Mouse (Mus musculus) forelimb bud, embryonic 11.5 days (tissue): ENCODE data around the gene Ankrd27.

Source experiments
- DNase-seq: peaks from one replicate; pipeline ENCODE4 v3.0.0-alpha.2; 2012; ENCODE audit warnings: low read depth, low spot score

Gene Ankrd27

GRCm38 (mm10) chr7:35583476-35584025 lies 2.5 kb upstream of the Ankrd27 start:
- no peak for DNase-seq

- no peak for DNase-seq
Observed at GRCm38 (mm10) chr7:35584068-35584785, 1.8 kb upstream of the Ankrd27 start.

- peak; percentile 19 for DNase-seq
Observed at GRCm38 (mm10) chr7:35584786-35585190, 1.3 kb upstream of the Ankrd27 start.

GRCm38 (mm10) chr7:35585191-35586054 lies 621 bp upstream of the Ankrd27 start, which contains the start of gene Rgs9bp:
Rgs9bp (minus strand) TSS chr7:35585582.
- peak; percentile 57 for DNase-seq

- no peak for DNase-seq
Observed at GRCm38 (mm10) chr7:35586906-35587445, 932 bp downstream of the Ankrd27 start.

GRCm38 (mm10) chr7:35587728-35588127 lies 1.7 kb downstream of the Ankrd27 start:
- DNase-seq, result no peak

GRCm38 (mm10) chr7:35588680-35589428 lies 2.8 kb downstream of the Ankrd27 start:
- no peak for DNase-seq

GRCm38 (mm10) chr7:35589485-35589884 lies 3.4 kb downstream of the Ankrd27 start:
- DNase-seq, result no peak

GRCm38 (mm10) chr7:35590731-35591191 lies 4.7 kb downstream of the Ankrd27 start:
- DNase-seq, result no peak

- DNase-seq, result no peak
Observed at GRCm38 (mm10) chr7:35594311-35594710, 8.3 kb downstream of the Ankrd27 start.

- no peak for DNase-seq
Observed at GRCm38 (mm10) chr7:35599492-35599891, 13.4 kb downstream of the Ankrd27 start.

GRCm38 (mm10) chr7:35600031-35600430 lies 14.0 kb downstream of the Ankrd27 start:
- no peak for DNase-seq

GRCm38 (mm10) chr7:35601106-35601505 lies 15.1 kb downstream of the Ankrd27 start:
- no peak for DNase-seq

GRCm38 (mm10) chr7:35602766-35603165 lies 16.7 kb downstream of the Ankrd27 start:
- DNase-seq, result no peak

- no peak for DNase-seq
Observed at GRCm38 (mm10) chr7:35606816-35607215, 20.8 kb downstream of the Ankrd27 start.

GRCm38 (mm10) chr7:35609245-35609644 lies 23.2 kb downstream of the Ankrd27 start:
- no peak for DNase-seq

- DNase-seq, result no peak
Observed at GRCm38 (mm10) chr7:35617513-35617912, 31.5 kb downstream of the Ankrd27 start.

- DNase-seq, result no peak
Observed at GRCm38 (mm10) chr7:35622626-35623025, 36.6 kb downstream of the Ankrd27 start.

GRCm38 (mm10) chr7:35626038-35626437 lies 40.0 kb downstream of the Ankrd27 start:
- no peak for DNase-seq

- no peak for DNase-seq
Observed at GRCm38 (mm10) chr7:35627371-35627770, 41.3 kb downstream of the Ankrd27 start.

- peak; percentile 32 for DNase-seq
Observed at GRCm38 (mm10) chr7:35628496-35628895, 42.5 kb downstream of the Ankrd27 start.
